Mouse (Mus musculus) stomach, postnatal 0 days (tissue): ENCODE results near the gene Abce1.

ENCODE experiments used
- CTCF ChIP-seq: IDR thresholded peaks from 2 replicates; pipeline ENCODE4 v1.5.1; 2016; ENCODE audit warnings: antibody characterized with exemption, low read depth, mild to moderate bottlenecking, moderate library complexity
- EP300 ChIP-seq: optimal IDR thresholded peaks from 2 replicates; pipeline ENCODE3; 2016; ENCODE audit warnings: antibody characterized with exemption

- TF ChIP-seq EP300 (no peak), CTCF (peak; percentile 37)
Measured at GRCm38 (mm10) chr8:79727900-79728299, 16.4 kb upstream of the Abce1 start.
